Mouse (Mus musculus) erythroblast, embryonic 14.5 days (primary cell): Measurements from ENCODE around the gene Trip12.

Source experiments
- GATA1 ChIP-seq: IDR thresholded peaks from 2 replicates; pipeline ENCODE4 v1.6.1; 2012; ENCODE audit warnings: low read length, inconsistent platforms, mixed read lengths
- TAL1 ChIP-seq: IDR thresholded peaks from 3 replicates; pipeline ENCODE4 v1.6.1; 2012; ENCODE audit warnings: low read length, inconsistent platforms, mixed read lengths

DNA sequence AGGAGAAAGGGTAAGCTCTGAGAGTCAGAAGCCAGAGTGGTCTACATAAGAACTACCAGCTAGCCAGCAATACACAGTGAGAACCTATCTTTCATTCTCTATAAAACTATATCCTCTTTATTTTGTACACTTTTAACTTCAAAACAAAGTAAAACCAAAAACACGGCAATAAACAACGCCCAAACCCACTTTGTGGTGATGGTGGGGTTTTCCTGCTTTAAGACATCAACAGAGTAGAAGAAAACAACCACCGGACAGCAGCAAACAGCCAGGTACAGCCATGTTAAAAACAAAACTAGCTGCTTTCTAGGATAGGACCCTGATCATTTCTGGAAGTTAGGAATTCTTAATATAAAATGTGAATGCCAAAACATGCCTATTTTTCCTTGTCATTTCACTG is 59.7 kb downstream of the Trip12 start:
- no peak for TF ChIP-seq GATA1
- TF ChIP-seq TAL1, result no peak
